Mouse (Mus musculus) spleen, adult 2 months (tissue): ENCODE data around the gene Ppara. TPM values are rescaled to one million over a fixed set of nuclear protein-coding genes. Genes with fewer than 3 reads are reported as not detected.

Experiments used
- DNase-seq, 2 experiments: peaks; one replicate each; pipeline versions ENCODE4 v3.0.0 to v3.0.0-alpha.2; 2012 to 2021; ENCODE audit warnings: low spot score in 2 of 2, low read depth in 1 of 2
- H3K27ac ChIP-seq: fragments of 200-500 bp; 2 replicates; pipeline ENCODE4 v1.5.1; 2012; ENCODE audit warnings: low read length, inconsistent platforms; ENCODE audit not compliant: insufficient read depth
- H3K27me3 ChIP-seq: fragments of 200-500 bp; 2 replicates; pipeline ENCODE4 v1.6.1; 2012; ENCODE audit warnings: mild to moderate bottlenecking, moderate library complexity, low read length, inconsistent platforms; ENCODE audit not compliant: control insufficient read depth, insufficient read depth
- H3K36me3 ChIP-seq: fragments of 200-500 bp; 2 replicates; pipeline ENCODE4 v1.6.1; 2012; ENCODE audit warnings: mild to moderate bottlenecking, low read length, inconsistent platforms; ENCODE audit not compliant: control insufficient read depth, insufficient read depth
- H3K4me1 ChIP-seq: fragments of 200-500 bp; 2 replicates; pipeline ENCODE4 v1.6.1; 2011; ENCODE audit warnings: inconsistent platforms; ENCODE audit not compliant: control insufficient read depth, insufficient read depth, insufficient read length
- H3K4me3 ChIP-seq: fragments of 200-500 bp; 2 replicates; pipeline ENCODE4 v1.5.1; 2011; ENCODE audit warnings: mild to moderate bottlenecking, inconsistent platforms; ENCODE audit not compliant: insufficient read depth, insufficient read length; ENCODE audit errors: extremely low read depth
- CTCF ChIP-seq: fragments of 200-500 bp; IDR thresholded peaks from 2 replicates; pipeline ENCODE4 v1.5.1; 2011; ENCODE audit warnings: mild to moderate bottlenecking, inconsistent platforms; ENCODE audit not compliant: insufficient read depth, insufficient read length, insufficient replicate concordance; ENCODE audit errors: extremely low read depth
- POLR2A ChIP-seq: fragments of 200-500 bp; IDR thresholded peaks from 2 replicates; pipeline ENCODE4 v1.6.1; 2011; ENCODE audit warnings: low read depth, low read length, inconsistent platforms
- WGBS: fragments of 180-500 bp; shearing (Covaris S2); methylation state at CpG from one replicate; pipeline ENCODE4 v1.1.7; 2018; 5-methylcytosine and 5-hydroxymethylcytosine counted together
- polyA plus RNA-seq: library from polyadenylated mRNA; depleted of rRNA; stranded (reverse); fragments of >200 nt; gene quantifications from 2 replicates; pipeline ENCODE4 v1.2.3, GENCODE M21; 2012

Ppara gene
- polyA plus RNA-seq, 1 experiment: 0.06 TPM

- Histone ChIP-seq H3K36me3 (no peaks in the 10 kb centered on the region), H3K4me1 (peaks cover 5% of the 10 kb centered on the region; the same call in 1 of the 2 replicates), H3K27me3 (peaks cover 7% of the 10 kb centered on the region), H3K27ac (no peak within 1 kb of the TSS), H3K4me3 (peak within 1 kb of the TSS; percentile 20; the same call in 1 of the 2 replicates)
- WGBS: 2% methylated on average over 65 of the region's 65 CpGs
- no peak for DNase-seq
- TF ChIP-seq CTCF (no peak), POLR2A (no peak)
Measured at GRCm38 (mm10) chr15:85821203-85822010, 86.6 kb downstream of the Ppara start, which contains the start of gene Pkdrej. Gene Pkdrej (minus strand): TSS chr15:85821734.

DNA sequence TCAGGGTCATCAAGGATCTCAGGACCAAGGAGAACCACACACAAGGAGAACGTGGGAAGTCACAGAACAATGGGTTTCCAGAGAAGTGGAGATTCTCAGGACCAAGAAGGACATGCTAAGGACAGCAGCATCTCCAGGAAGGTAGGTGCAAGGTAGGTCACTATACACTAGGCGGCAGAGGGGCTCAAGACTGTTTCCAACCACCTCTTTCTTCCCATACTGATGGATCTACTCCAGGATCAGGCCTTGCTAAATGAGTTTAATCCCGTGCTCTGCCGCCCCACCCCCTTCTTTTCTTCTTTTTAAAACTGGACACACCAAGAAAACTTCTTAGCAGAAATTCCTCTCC, 87.2 kb downstream of the Ppara start:
- no peak overlapping the region for H3K27ac ChIP-seq
- WGBS: 41% methylated on average over 4 of the region's 4 CpGs
- H3K36me3 ChIP-seq: no peaks in the 10 kb centered on the region
- TF ChIP-seq CTCF: no peak
- no peak for TF ChIP-seq POLR2A
- DNase-seq: no peak
- peaks cover 5% of the 10 kb centered on the region; the same call in 1 of the 2 replicates for H3K4me1 ChIP-seq
- H3K27me3 ChIP-seq: peaks cover 7% of the 10 kb centered on the region
- H3K4me3 ChIP-seq: no peak overlapping the region

- TF ChIP-seq CTCF: no peak
- no peak for TF ChIP-seq POLR2A
- H3K27ac ChIP-seq: no peak overlapping the region
- DNase-seq: no peak
- 0 out of 2 replicates have a peak, but pooled peaks cover under 1% of the 10 kb centered on the region for H3K27me3 ChIP-seq
- WGBS: 68% methylated on average over 5 of the region's 5 CpGs
- peaks cover 4% of the 10 kb centered on the region for H3K4me1 ChIP-seq
- no peak overlapping the region for H3K4me3 ChIP-seq
- no peaks in the 10 kb centered on the region for H3K36me3 ChIP-seq
Measured at GRCm38 (mm10) chr15:85826676-85827075, 91.9 kb downstream of the Ppara start.

- peaks cover 10% of the 10 kb centered on the region; the same call in 1 of the 2 replicates for H3K4me1 ChIP-seq
- 90% methylated on average over 4 of the region's 4 CpGs for WGBS
- TF ChIP-seq CTCF (no peak), POLR2A (no peak)
- no peaks in the 10 kb centered on the region for H3K36me3 ChIP-seq
- no peak overlapping the region for H3K27ac ChIP-seq
- no peaks in the 10 kb centered on the region for H3K27me3 ChIP-seq
- DNase-seq: no peak
- no peak overlapping the region for H3K4me3 ChIP-seq
Measured at GRCm38 (mm10) chr15:85828071-85828470, 93.3 kb downstream of the Ppara start.

DNA sequence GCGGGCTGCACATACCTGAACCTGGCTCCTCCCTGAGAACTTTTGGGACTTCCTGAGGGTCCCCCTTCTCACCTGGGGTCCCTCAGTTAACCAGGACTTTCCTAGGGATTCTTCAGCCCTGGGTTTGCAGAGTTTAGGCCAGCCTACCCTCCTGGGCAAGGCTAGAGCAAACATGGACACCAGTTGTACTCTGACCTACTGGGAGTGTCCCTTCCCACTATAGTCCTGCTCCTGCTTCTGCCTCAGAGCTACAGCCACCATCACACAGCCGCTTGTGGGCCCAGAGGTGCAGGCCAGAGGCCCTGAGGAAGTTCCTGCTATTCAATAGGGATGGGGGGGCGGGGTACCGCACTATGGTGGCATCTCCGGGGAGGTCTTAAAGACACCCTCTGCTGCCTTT, 94.7 kb downstream of the Ppara start:
- no peak overlapping the region for H3K4me3 ChIP-seq
- H3K27me3 ChIP-seq: no peaks in the 10 kb centered on the region
- no peak overlapping the region for H3K27ac ChIP-seq
- TF ChIP-seq CTCF (no peak), POLR2A (no peak)
- no peak for DNase-seq
- H3K36me3 ChIP-seq: no peaks in the 10 kb centered on the region
- H3K4me1 ChIP-seq: peaks cover 10% of the 10 kb centered on the region; the same call in 1 of the 2 replicates
- 78% methylated on average over 5 of the region's 5 CpGs for WGBS

GRCm38 (mm10) chr15:85831954-85832590, 97.3 kb downstream of the Ppara start, which contains the start of gene Ttc38:
Gene Ttc38 (plus strand): TSS chr15:85832306.
- H3K27ac ChIP-seq: peak within 1 kb of the TSS; percentile 71
- H3K4me1 ChIP-seq: peaks cover 10% of the 10 kb centered on the region; the same call in 1 of the 2 replicates
- no peaks in the 10 kb centered on the region; the same call in 1 of the 2 replicates for H3K36me3 ChIP-seq
- H3K4me3 ChIP-seq: peak within 1 kb of the TSS; percentile 84
- under 1% methylated on average over 27 of the region's 27 CpGs for WGBS
- no peaks in the 10 kb centered on the region for H3K27me3 ChIP-seq
- peak; percentile 40 to 88 for DNase-seq
- TF ChIP-seq CTCF (no peak), POLR2A (peak; percentile 84)
